Mouse (Mus musculus) intestine, embryonic 14.5 days (tissue): ENCODE data around the gene Gm14214. TPM values are rescaled to one million over a fixed set of nuclear protein-coding genes. Genes with fewer than 3 reads are reported as not detected.
A peak's percentile ranks its signal among the peaks of the same experiment; 100 is the strongest.

Experiments
- ATAC-seq: fragments of 200-750 bp; cut with Nextera tagmentation; replicated peaks from 2 replicates; pipeline ENCODE4 v1.8.0; 2017; ENCODE audit warnings: low read depth, moderate number of reproducible peaks, moderate TSS enrichment, moderate library complexity; ENCODE audit not compliant: low FRiP score, low TSS enrichment
- DNase-seq: peaks from one replicate; pipeline ENCODE4 v3.0.0-alpha.2; 2018; ENCODE audit warnings: low spot score
- H3K27ac ChIP-seq: fragments of 300-500 bp; sonication (generic); 2 replicates; pipeline ENCODE4 v1.5.1; 2014; ENCODE audit warnings: low read depth, mild to moderate bottlenecking, control low read depth
- H3K27me3 ChIP-seq: fragments of 300-500 bp; sonication (generic); replicated peaks from 2 replicates; pipeline ENCODE4 v1.6.1; 2014; ENCODE audit warnings: low read length, control low read depth; ENCODE audit not compliant: control insufficient read depth, insufficient read depth
- H3K36me3 ChIP-seq: fragments of 300-500 bp; sonication (generic); 2 replicates; pipeline ENCODE4 v1.6.1; 2014; ENCODE audit warnings: low read length, control low read depth; ENCODE audit not compliant: control insufficient read depth, insufficient read depth
- H3K4me1 ChIP-seq: fragments of 300-500 bp; sonication (generic); replicated peaks from 2 replicates; pipeline ENCODE4 v1.6.1; 2014; ENCODE audit warnings: low read length, control low read depth, mixed read lengths; ENCODE audit not compliant: control insufficient read depth, insufficient read depth
- H3K4me2 ChIP-seq: fragments of 300-500 bp; sonication (generic); 2 replicates; pipeline ENCODE4 v1.6.1; 2014; ENCODE audit warnings: low read length
- H3K4me3 ChIP-seq: fragments of 300-500 bp; sonication (generic); 2 replicates; pipeline ENCODE4 v1.5.1; 2014; ENCODE audit warnings: low read depth, low read length, control low read depth, mixed read lengths
- H3K9ac ChIP-seq: fragments of 300-500 bp; sonication (generic); 2 replicates; pipeline ENCODE4 v1.6.1; 2014; ENCODE audit warnings: mild to moderate bottlenecking, low read length
- H3K9me3 ChIP-seq: fragments of 300-500 bp; sonication (generic); 2 replicates; pipeline ENCODE4 v1.6.1; 2016; ENCODE audit warnings: low read length, control low read depth; ENCODE audit not compliant: control insufficient read depth
- WGBS: fragments of 180-500 bp; shearing (Covaris S2); extraction: QIAGEN DNeasy Blood & Tissue Kit; methylation state at CpG from one replicate; pipeline ENCODE4 v1.1.7; 2014; 5-methylcytosine and 5-hydroxymethylcytosine counted together
- polyA plus RNA-seq: library from polyadenylated mRNA; unstranded; fragments of >200 nt; fragmentation: Nextera tagmentation; extraction: Ambion mirVana; gene quantifications from 2 replicates; pipeline ENCODE4 v1.2.1, GENCODE M21; 2014

Gm14214 gene
- polyA plus RNA-seq, 1 experiment from 2014 or later: not detected

DNA sequence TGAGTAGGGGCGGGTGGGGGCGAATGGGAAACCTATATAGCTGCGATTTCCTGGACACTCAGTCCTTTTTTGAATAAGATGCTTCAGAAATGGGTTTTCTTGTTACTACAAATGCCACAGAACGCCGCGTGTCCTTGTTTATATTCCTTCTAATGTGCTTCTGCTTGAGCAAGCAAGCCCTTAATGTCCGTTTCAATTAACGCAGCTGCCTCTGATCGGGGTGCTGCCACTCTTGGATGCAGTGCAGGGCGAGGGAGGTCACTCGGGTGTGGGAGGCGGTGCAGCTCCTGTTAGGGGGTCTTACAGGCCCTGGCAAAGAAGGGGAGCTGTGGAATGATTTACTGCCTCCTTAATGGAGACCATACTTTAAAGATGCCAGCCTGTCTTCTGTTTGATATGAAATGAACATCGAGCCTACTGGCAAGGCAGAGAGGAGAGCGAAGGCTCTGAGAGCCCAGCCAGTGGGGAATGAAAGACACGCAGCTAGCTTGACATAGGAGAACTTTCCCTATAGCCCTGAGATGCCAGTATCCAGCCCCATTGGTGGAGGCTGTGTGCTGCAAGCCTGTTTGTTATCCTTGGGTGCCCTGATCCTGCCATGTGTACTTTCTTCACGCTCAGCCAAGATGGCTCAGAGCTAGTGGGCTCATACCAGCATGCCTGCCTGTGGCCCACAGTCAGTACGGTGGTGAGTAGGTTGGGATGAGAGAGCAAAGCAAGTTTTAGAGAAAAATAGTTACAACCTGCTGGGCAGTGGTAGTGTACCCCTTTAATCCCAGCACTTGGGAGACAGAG lies 13.2 kb upstream of the Gm14214 start:
- no peak overlapping the region for H3K4me2 ChIP-seq
- 67% methylated on average over 17 of the region's 17 CpGs for WGBS
- no peak overlapping the region for H3K9ac ChIP-seq
- no peak overlapping the region for H3K4me3 ChIP-seq
- H3K27me3 ChIP-seq: no peaks in the 10 kb centered on the region
- no peak overlapping the region for H3K27ac ChIP-seq
- no peaks in the 10 kb centered on the region for H3K36me3 ChIP-seq
- ATAC-seq: no peak
- no peaks in the 10 kb centered on the region for H3K9me3 ChIP-seq
- H3K4me1 ChIP-seq: no peaks in the 10 kb centered on the region
- no peak for DNase-seq

DNA sequence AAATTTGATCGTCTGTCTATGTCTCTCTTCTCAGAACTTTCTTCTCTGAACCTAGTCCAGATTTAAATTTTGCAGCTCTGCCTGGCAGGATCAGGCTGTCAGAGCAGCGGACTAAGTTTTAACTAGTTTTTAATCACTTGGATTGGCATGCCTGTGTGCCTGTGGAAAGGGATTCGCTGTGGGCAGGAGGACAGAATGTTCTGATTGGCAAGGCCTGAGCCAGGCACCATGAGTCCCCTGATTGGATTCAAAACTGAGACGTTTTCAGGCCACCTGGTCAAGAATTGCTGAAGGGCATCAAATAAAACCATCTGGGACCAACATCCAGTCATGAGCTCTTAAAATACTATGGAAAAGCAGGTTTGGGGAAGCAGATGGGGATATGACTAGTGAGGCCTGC lies 12.5 kb upstream of the Gm14214 start:
- WGBS: 67% methylated on average over 4 of the region's 4 CpGs
- ATAC-seq (no peak), DNase-seq (no peak)
- Histone ChIP-seq H3K4me3 (no peak overlapping the region), H3K4me1 (no peaks in the 10 kb centered on the region), H3K27ac (no peak overlapping the region), H3K9ac (no peak overlapping the region), H3K27me3 (no peaks in the 10 kb centered on the region), H3K36me3 (no peaks in the 10 kb centered on the region), H3K9me3 (no peaks in the 10 kb centered on the region), H3K4me2 (no peak overlapping the region)

DNA sequence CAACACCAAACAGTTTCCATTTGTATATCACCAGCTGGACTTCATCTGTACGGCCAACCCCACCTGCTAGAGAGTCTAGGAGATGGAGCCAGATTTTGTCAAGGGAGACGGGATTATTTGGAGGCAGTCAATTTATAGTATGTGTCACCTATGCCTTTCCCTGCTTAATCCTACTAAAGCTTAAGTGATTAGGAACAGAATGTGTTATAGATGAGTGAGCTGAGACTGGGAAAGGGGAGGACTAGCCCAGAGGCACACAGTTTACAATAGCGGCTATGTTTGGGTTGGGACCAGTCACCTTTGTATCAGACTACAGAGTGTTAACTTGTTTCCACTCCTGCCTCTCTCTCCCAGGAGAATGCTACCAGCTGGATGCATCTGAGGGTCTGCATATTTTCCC lies 9.8 kb upstream of the Gm14214 start:
- Histone ChIP-seq H3K4me1 (no peaks in the 10 kb centered on the region), H3K27ac (no peak overlapping the region), H3K27me3 (no peaks in the 10 kb centered on the region), H3K4me2 (no peak overlapping the region), H3K4me3 (no peak overlapping the region), H3K9me3 (no peaks in the 10 kb centered on the region), H3K9ac (no peak overlapping the region), H3K36me3 (no peaks in the 10 kb centered on the region)
- ATAC-seq (no peak), DNase-seq (no peak)
- 39% methylated on average over 3 of the region's 3 CpGs for WGBS

DNA sequence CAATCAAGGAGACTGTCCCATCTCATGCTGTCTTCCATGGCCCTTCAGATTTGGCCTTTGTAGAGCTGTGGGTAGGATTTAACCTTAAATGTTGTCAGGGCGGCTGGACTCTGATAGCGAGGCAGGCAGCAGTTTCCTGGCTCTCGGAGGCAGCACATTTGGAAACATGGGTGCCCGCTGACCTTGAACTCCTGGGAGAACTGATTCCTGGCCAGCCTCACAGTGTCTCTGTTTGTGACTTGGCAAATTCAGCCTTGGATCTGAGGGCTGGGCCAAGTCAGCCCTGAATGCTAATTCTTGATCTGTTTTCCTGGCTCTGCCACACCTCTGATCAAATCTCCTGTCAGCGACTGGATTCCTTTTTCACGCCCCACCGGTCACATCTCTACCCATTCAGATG lies 6.7 kb upstream of the Gm14214 start:
- Histone ChIP-seq H3K4me1 (no peaks in the 10 kb centered on the region), H3K4me2 (no peak overlapping the region), H3K36me3 (no peaks in the 10 kb centered on the region), H3K27me3 (no peaks in the 10 kb centered on the region), H3K27ac (no peak overlapping the region), H3K9me3 (no peaks in the 10 kb centered on the region), H3K4me3 (no peak overlapping the region), H3K9ac (no peak overlapping the region)
- ATAC-seq (no peak), DNase-seq (no peak)
- 77% methylated on average over 7 of the region's 7 CpGs for WGBS

DNA sequence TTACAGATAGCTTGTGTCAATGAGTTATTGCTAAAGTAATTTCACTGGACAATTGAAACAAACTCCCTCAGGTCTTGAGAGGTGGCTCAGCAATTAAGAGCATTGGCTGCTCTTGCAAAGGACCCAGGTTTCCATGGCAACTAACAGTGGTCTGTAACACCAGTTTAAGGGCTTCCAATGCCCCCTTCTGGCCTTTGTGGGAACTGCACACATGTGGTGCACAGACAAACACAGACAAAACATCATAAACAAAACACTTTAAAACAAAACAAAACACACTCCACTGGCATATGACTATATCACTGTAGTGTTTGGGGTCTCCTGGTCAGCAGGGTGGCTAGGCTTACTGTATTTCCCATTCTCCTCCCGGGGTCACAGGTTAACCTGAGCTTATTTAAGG lies 4.2 kb upstream of the Gm14214 start:
- H3K36me3 ChIP-seq: no peaks in the 10 kb centered on the region
- no peaks in the 10 kb centered on the region for H3K9me3 ChIP-seq
- no peaks in the 10 kb centered on the region for H3K4me1 ChIP-seq
- ATAC-seq: no peak
- no peak overlapping the region for H3K4me2 ChIP-seq
- H3K27ac ChIP-seq: no peak overlapping the region
- H3K9ac ChIP-seq: no peak overlapping the region
- DNase-seq: peak; percentile 68
- 78% methylated on average over 1 of the region's 1 CpGs for WGBS
- H3K4me3 ChIP-seq: no peak overlapping the region
- no peaks in the 10 kb centered on the region for H3K27me3 ChIP-seq

DNA sequence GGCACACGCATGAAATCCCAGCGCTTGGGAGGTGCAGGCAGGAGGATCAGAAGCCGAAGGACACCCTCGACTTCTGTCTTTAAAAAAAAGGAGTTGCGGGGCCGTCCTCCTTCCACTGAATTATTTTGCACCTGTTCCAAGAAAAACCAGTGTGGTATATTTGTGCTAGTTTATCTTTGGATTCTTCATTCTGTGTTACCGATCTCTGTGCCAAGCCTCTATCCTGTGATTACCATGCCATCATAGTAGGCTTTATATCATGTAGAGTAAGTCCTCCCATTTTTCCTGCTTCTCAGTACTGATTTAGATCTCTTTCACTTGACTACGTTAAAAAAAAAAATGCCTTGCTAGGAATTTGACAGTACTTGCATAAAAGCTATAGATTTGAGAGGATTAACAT lies 1.8 kb upstream of the Gm14214 start:
- Histone ChIP-seq H3K9me3 (no peaks in the 10 kb centered on the region), H3K36me3 (no peaks in the 10 kb centered on the region), H3K27ac (no peak overlapping the region), H3K4me2 (no peak overlapping the region), H3K9ac (no peak overlapping the region), H3K27me3 (no peaks in the 10 kb centered on the region), H3K4me1 (no peaks in the 10 kb centered on the region), H3K4me3 (no peak overlapping the region)
- DNase-seq (no peak), ATAC-seq (no peak)
- WGBS: 77% methylated on average over 8 of the region's 8 CpGs

DNA sequence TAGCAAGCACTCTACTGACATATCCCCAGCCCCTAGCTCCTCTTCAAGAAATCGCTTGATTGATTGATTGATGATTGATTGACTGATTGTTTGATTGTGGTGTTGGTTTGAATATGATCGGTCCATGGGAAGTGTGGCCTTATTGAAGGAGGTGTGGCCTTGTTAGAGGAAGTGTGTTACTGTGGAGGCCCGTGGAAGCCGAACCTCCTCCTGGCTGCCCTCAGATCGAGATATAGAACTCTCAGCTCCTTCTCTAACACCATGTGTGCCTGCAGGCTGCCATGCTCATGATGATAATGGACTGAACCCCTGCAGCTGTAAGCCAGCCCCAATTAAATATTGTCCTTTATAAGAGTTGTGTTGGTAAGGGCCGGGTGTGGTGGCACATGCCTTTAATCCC lies 2.8 kb downstream of the Gm14214 start:
- WGBS: 91% methylated on average over 6 of the region's 6 CpGs

DNA sequence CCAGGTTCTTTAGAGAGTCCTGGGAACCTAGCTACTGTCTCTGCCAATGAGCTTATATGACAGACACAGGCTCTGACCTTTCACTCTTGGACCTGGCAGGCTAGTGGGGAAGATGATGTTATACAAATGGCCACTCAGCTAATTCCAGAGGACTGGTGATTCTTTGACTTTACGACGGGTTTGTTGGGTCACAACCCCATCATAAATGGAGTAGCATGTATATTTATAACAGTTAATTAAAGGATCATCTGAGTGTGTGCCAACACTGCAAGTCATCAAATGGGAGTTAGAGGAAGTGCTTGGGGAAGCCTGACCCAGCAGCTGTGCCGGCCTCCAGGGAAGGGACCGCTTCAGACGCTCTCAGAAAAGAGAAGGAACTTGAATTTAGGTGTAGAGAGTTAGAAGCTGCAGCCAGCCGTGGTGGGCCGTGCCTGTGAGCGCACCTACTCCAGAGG lies 4.2 kb downstream of the Gm14214 start:
- ATAC-seq (no peak), DNase-seq (no peak)
- Histone ChIP-seq H3K36me3 (no peaks in the 10 kb centered on the region), H3K9ac (no peak overlapping the region), H3K4me3 (no peak overlapping the region), H3K27me3 (no peaks in the 10 kb centered on the region), H3K27ac (no peak overlapping the region), H3K9me3 (peaks cover 4% of the 10 kb centered on the region; the same call in 1 of the 2 replicates), H3K4me1 (peaks cover 7% of the 10 kb centered on the region; the same call in 1 of the 2 replicates), H3K4me2 (no peak overlapping the region)
- 60% methylated on average over 8 of the region's 8 CpGs for WGBS

More for the DNA sequence above, 2.8 kb downstream of the Gm14214 start:
- no peak overlapping the region for H3K4me2 ChIP-seq
- DNase-seq (no peak), ATAC-seq (no peak)
- H3K9me3 ChIP-seq: no peaks in the 10 kb centered on the region
- H3K27ac ChIP-seq: no peak overlapping the region
- H3K9ac ChIP-seq: no peak overlapping the region
- peaks cover 7% of the 10 kb centered on the region; the same call in 1 of the 2 replicates for H3K4me1 ChIP-seq
- H3K27me3 ChIP-seq: no peaks in the 10 kb centered on the region
- no peaks in the 10 kb centered on the region for H3K36me3 ChIP-seq
- H3K4me3 ChIP-seq: no peak overlapping the region
